Mouse (Mus musculus) frontal cortex, postnatal 14 days (tissue): ENCODE measurements around the gene Gm20937.
"Not testable (repeated sequence)": the region's sequence is repeated elsewhere in the genome, so short reads cannot be mapped to it uniquely, and the experiment has no call there.

ENCODE experiments used
- DNase-seq, 2 experiments: peaks; one replicate each; pipeline ENCODE4 v3.0.0; 2022; ENCODE audit warnings: low spot score in 2 of 2

Gene Gm20937

DNA sequence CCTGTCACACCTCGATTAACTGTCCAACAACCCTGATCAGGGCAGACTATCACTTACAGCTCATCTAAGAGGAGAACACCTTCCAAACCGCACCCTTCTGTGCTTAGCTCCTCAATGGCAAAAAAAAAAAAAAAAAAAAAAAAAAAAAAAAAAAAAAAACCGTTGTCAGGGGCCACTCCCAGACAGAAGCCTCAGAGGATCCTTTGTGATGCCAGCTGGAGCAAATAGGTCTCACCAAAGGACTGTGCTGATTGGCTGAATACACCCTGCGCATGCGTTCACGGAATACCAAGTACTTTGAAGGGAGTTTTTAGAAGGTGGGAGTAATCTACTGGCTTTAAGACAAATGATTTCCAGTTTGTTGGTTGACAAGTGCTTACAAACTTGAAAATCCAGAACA, at the start of gene Gm20937:
Gm20937 (minus strand) TSS at position 101 of the 400 bp plus-strand sequence.
- not testable (repeated sequence) for DNase-seq
